Mouse (Mus musculus): Measurements from ENCODE around the gene Bicd2. TPM values are rescaled to one million over a fixed set of nuclear protein-coding genes. Genes with fewer than 3 reads are reported as not detected.

The Bicd2 gene
- polyA plus RNA-seq (2012; fragmentation: generic; extraction: Trizol): 10 to 100 TPM in 1 of 2 experiments, 1 to 10 TPM in 1; 3.5 to 18.4 TPM

DNA sequence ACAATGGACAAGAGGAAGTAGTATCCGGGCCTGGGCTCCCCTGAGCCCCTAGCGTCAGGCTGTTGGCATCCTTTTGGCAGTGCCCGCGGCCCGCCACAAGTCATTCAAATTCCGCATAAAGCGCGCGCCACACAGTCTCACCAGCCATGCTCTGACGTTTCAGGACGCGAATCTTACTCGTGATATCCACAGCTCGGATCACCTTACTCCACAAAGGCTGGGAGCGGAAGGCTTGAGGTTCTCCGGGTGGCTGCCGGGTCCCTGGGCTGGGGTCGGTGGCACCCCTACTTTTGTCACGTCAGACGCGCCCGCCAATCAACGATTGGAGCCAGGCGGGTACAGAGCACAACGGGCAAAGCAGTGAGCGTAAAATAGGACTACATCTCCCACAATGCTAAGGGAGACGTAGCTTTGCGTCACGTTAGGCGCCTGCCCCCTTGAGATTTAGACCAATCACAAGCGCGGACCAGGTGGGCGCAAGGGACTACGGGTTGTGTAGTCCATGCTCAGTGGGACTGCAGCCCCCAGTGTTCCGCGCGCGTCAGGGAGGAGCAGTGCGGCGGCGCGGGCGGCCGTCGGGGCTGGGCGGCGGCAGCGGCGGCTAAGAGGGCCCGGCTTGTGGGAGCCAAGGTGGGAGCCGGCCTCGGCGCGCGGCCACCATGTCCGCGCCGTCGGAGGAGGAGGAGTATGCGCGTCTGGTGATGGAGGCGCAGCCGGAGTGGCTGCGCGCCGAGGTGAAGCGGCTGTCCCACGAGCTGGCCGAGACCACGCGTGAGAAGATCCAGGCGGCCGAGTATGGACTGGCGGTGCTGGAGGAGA, at the start of gene Bicd2:
TSS of gene Bicd2 (plus strand) at position 574 of the 819 bp plus-strand sequence.

DNA sequence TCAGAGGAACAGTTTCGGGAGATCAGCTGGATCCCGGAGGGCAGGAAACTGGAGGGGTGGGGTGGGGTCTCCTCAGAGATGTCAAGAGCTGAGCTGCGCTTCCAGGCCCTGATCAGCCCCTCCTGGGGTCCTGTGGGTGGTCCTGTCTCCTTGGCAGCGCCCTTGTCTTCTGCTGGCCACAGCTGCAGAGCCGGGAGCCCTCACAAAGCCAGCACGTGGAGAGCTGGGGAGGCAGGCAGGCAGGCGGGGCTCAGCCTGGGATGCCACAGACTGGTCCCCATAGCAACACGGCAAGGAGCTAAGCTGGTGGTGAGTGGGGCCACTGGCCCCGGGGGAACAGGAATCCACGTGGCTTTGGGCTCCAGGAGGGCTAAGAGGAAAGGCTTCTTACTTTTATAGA, 21.3 kb upstream of the Bicd2 start, which contains the start of gene Fgd3:
TSS of gene Fgd3 (minus strand) at position 272 of the 400 bp plus-strand sequence.

DNA sequence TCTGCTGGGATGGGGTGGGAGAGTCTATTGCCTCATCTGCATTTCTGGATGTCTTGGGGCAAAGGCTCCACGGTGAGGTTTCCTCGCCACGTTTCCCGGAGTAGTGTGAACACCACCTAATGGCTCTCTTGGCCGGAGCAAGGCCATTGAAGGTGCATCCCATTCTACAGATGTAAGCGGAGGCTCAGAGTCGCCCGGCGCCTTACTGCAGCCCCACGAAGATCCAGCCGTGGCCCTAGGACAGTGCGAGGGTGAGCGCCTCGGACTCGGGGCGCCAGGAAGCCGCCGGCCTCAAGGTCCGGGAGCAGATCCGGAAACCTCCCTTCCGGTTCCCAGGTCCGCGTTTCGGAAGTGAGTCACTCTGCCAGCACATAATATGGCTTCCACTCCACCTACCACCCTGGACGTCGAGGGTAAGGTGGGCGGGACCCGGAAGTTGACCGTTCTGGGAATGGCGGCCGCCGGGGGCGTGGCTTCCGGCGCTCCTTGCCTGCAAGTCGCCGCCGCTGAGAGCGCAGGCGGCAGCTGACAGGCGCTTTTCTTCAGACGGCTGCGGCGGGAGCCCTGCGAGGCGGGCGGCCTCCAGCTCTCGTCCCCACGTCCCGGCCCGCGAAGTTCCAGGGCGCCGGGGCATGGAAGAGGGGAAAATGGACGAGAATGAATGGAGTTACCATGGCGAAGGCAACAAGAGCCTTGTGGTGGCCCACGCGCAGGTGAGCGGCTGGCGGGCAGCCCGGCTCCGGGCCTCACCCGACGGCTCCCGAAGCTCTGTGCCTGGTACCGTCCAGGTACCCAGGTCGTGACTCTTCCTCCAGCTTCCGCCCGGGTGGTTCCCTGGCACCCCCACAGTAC, 79.6 kb downstream of the Bicd2 start, which contains the start of gene Ippk:
TSS of gene Ippk (plus strand) at position 496 of the 852 bp plus-strand sequence.

Other genes with a start within 250 kb of the Bicd2 start
- under 1 TPM in 1 of 2 experiments, not detected in 1; 0.01 TPM for gene Wnk2, start 193.6 kb upstream of the Bicd2 start, polyA plus RNA-seq (2012; fragmentation: generic; extraction: Trizol)
- 100 to 1,000 TPM in 1 of 2 experiments, 10 to 100 TPM in 1; 97.4 to 107 TPM for gene Ninj1, start 154.1 kb upstream of the Bicd2 start, polyA plus RNA-seq (2012; fragmentation: generic; extraction: Trizol)
- gene Card19, start 125.5 kb upstream of the Bicd2 start, polyA plus RNA-seq (2012; fragmentation: generic; extraction: Trizol): 100 to 1,000 TPM in 1 of 2 experiments, 10 to 100 TPM in 1; 84.7 to 126 TPM
- gene Susd3, start 92.9 kb upstream of the Bicd2 start, polyA plus RNA-seq (2012; fragmentation: generic; extraction: Trizol): not detected
- gene Fgd3, start 21.3 kb upstream of the Bicd2 start, polyA plus RNA-seq (2012; fragmentation: generic; extraction: Trizol): 1 to 10 TPM; 2.8 to 4.8 TPM
- gene Ippk, start 79.7 kb downstream of the Bicd2 start, polyA plus RNA-seq (2012; fragmentation: generic; extraction: Trizol): 1 to 10 TPM in 1 of 2 experiments, under 1 TPM in 1; 0.75 to 3.3 TPM
- gene Tes3-ps, start 151.7 kb downstream of the Bicd2 start, polyA plus RNA-seq (2012; fragmentation: generic; extraction: Trizol): under 1 TPM; 0.05 to 0.30 TPM
- gene Ecm2, start 163.2 kb downstream of the Bicd2 start, polyA plus RNA-seq (2012; fragmentation: generic; extraction: Trizol): 1 to 10 TPM in 1 of 2 experiments, under 1 TPM in 1; 0.01 to 1.6 TPM
- gene Aspn, start 202.9 kb downstream of the Bicd2 start, polyA plus RNA-seq (2012; fragmentation: generic; extraction: Trizol): 1 to 10 TPM in 1 of 2 experiments, under 1 TPM in 1; 0.04 to 5.0 TPM
- gene Omd, start 240.9 kb downstream of the Bicd2 start, polyA plus RNA-seq (2012; fragmentation: generic; extraction: Trizol): 1 to 10 TPM in 1 of 2 experiments, under 1 TPM in 1; 0.09 to 3.2 TPM